Mouse (Mus musculus) lung, embryonic 15.5 days (tissue): ENCODE measurements around the gene Cpa1. TPM values are rescaled to one million over a fixed set of nuclear protein-coding genes. Genes with fewer than 3 reads are reported as not detected.

ENCODE experiments used
- ATAC-seq: fragments of 200-750 bp; cut with Nextera tagmentation; 2 replicates; pipeline ENCODE4 v1.8.0; 2017; ENCODE audit warnings: moderate number of reproducible peaks, borderline replicate concordance; ENCODE audit not compliant: low FRiP score, low TSS enrichment; ENCODE audit errors: extremely low read depth
- H3K27ac ChIP-seq: fragments of 300-500 bp; sonication (generic); 2 replicates; pipeline ENCODE4 v1.5.1; 2015; ENCODE audit warnings: moderate library complexity, mild to moderate bottlenecking, inconsistent platforms
- H3K27me3 ChIP-seq: fragments of 300-500 bp; sonication (generic); 2 replicates; pipeline ENCODE4 v1.6.1; 2015; ENCODE audit warnings: inconsistent platforms
- H3K36me3 ChIP-seq: fragments of 300-500 bp; sonication (generic); 2 replicates; pipeline ENCODE4 v1.6.1; 2015; ENCODE audit warnings: inconsistent platforms
- H3K4me1 ChIP-seq: fragments of 300-500 bp; sonication (generic); 2 replicates; pipeline ENCODE4 v1.6.1; 2015; ENCODE audit warnings: inconsistent platforms
- H3K4me2 ChIP-seq: fragments of 300-500 bp; sonication (generic); 2 replicates; pipeline ENCODE4 v1.6.1; 2015; ENCODE audit warnings: inconsistent platforms, mild to moderate bottlenecking, moderate library complexity
- H3K4me3 ChIP-seq: fragments of 300-500 bp; sonication (generic); 2 replicates; pipeline ENCODE4 v1.5.1; 2015; ENCODE audit warnings: mild to moderate bottlenecking, inconsistent platforms
- H3K9ac ChIP-seq: fragments of 300-500 bp; sonication (generic); 2 replicates; pipeline ENCODE4 v1.6.1; 2015; ENCODE audit warnings: inconsistent platforms
- H3K9me3 ChIP-seq: fragments of 300-500 bp; sonication (generic); 2 replicates; pipeline ENCODE4 v1.6.1; 2016; ENCODE audit warnings: inconsistent platforms
- WGBS: fragments of 180-500 bp; shearing (Covaris S2); methylation state at CpG from one replicate; pipeline ENCODE4 v1.1.7; 2015; 5-methylcytosine and 5-hydroxymethylcytosine counted together
- polyA plus RNA-seq: library from polyadenylated mRNA; unstranded; fragments of >200 nt; fragmentation: Nextera tagmentation; extraction: Ambion mirVana; gene quantifications from 2 replicates; pipeline ENCODE4 v1.2.1, GENCODE M21; 2015

The Cpa1 gene
- polyA plus RNA-seq: 3.5 and 6.5 TPM in 2 replicates

DNA sequence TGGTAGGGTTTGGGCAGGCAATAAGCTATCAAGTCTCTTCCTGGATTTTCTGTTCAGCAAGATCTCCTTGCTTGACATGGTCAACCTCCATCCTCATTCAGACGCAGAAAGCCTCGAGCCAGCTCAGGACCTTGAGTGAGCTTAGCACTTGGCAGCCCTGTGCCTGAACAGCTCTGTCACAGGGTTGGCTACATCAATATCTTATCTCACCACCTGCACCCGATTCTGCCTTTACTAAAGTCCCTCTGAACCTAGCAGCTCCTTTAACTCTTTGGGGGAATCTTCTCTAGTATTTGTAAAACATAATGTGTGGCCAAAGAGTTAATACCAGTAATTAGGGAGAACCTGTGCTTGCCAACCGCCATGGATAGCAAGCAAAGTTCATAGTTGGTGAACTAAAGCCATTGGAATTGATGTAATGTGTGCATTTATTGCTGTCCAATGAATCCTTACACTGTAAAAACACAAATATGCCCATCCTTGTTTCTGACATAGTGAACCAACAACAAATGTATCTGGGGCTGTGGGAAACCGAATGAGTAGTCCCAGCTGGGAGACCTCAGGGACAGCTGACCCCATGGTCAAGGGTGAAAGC, at the start of gene Cpa1:
Cpa1 (plus strand) TSS at position 545 of the 595 bp plus-strand sequence.
- H3K9me3 ChIP-seq: no peaks in the 10 kb centered on the region
- no peak within 1 kb of the TSS for H3K4me3 ChIP-seq
- H3K4me2 ChIP-seq: no peak within 1 kb of the TSS
- peaks cover 22% of the 10 kb centered on the region for H3K4me1 ChIP-seq
- no peaks in the 10 kb centered on the region for H3K36me3 ChIP-seq
- no peak within 1 kb of the TSS for H3K27ac ChIP-seq
- H3K9ac ChIP-seq: no peak within 1 kb of the TSS
- no peak for ATAC-seq
- H3K27me3 ChIP-seq: no peaks in the 10 kb centered on the region
- 61% methylated on average over 5 of the region's 5 CpGs for WGBS

- 16% methylated on average over 2 of the region's 2 CpGs for WGBS
- Histone ChIP-seq H3K4me2 (no peak overlapping the region), H3K4me1 (0 out of 2 replicates have a peak, but pooled peaks cover 2% of the 10 kb centered on the region), H3K9me3 (no peaks in the 10 kb centered on the region), H3K4me3 (no peak overlapping the region), H3K9ac (no peak overlapping the region), H3K36me3 (no peaks in the 10 kb centered on the region), H3K27ac (peak overlapping the region; percentile 38), H3K27me3 (no peaks in the 10 kb centered on the region)
- peak; percentile 36; the same call in 1 of the 2 replicates for ATAC-seq
These were observed 49.2 kb upstream of the Cpa1 start for GRCm38 (mm10) chr6:30589819-30590218.

DNA sequence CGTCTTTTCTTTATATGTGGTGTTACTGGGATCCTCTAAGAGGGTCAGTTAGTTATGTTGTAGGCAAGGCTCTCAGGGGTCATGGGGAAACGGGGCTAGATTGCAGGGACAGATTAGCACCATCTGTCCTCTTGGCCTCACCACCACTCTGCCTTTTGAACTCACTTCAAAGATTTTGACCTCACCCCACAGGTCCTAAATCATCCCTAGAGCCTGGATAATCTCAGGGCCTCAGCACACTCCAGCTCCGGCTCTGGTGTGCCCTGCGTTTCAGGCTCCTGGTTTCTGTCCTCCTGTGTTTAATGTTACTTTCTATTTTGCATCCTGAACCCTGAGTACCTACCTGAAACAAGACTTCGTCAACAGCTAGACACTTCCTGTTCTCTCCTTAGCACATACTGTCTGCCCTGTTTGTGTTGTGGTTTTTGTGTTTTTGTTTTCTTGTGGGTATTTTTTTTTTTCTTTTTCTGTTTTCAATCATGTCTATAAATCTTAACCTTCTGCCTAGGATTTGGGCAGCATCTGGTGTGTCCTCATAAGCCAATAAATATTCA, 47.1 kb upstream of the Cpa1 start:
- H3K4me3 ChIP-seq: no peak overlapping the region
- no peak for ATAC-seq
- H3K4me1 ChIP-seq: peaks cover 14% of the 10 kb centered on the region; the same call in 1 of the 2 replicates
- no peak overlapping the region for H3K9ac ChIP-seq
- no peaks in the 10 kb centered on the region for H3K27me3 ChIP-seq
- no peak overlapping the region for H3K27ac ChIP-seq
- no peaks in the 10 kb centered on the region for H3K36me3 ChIP-seq
- no peak overlapping the region for H3K4me2 ChIP-seq
- 44% methylated on average over 5 of the region's 5 CpGs for WGBS
- H3K9me3 ChIP-seq: no peaks in the 10 kb centered on the region

GRCm38 (mm10) chr6:30592417-30592974, 46.5 kb upstream of the Cpa1 start:
- Histone ChIP-seq H3K9me3 (no peaks in the 10 kb centered on the region), H3K27ac (no peak overlapping the region), H3K36me3 (no peaks in the 10 kb centered on the region), H3K4me1 (peaks cover 17% of the 10 kb centered on the region; the same call in 1 of the 2 replicates), H3K4me3 (no peak overlapping the region), H3K27me3 (no peaks in the 10 kb centered on the region), H3K4me2 (no peak overlapping the region), H3K9ac (no peak overlapping the region)
- no peak for ATAC-seq
- WGBS: 78% methylated on average over 10 of the region's 10 CpGs

- Histone ChIP-seq H3K27me3 (no peaks in the 10 kb centered on the region), H3K4me3 (no peak overlapping the region), H3K4me2 (no peak overlapping the region), H3K9ac (no peak overlapping the region), H3K4me1 (peaks cover 15% of the 10 kb centered on the region; the same call in 1 of the 2 replicates), H3K27ac (no peak overlapping the region), H3K9me3 (no peaks in the 10 kb centered on the region), H3K36me3 (no peaks in the 10 kb centered on the region)
- ATAC-seq: no peak
- 60% methylated on average over 7 of the region's 7 CpGs for WGBS
These were observed 44.7 kb upstream of the Cpa1 start for GRCm38 (mm10) chr6:30594364-30594763.

- Histone ChIP-seq H3K9ac (no peak overlapping the region), H3K4me1 (peaks cover 15% of the 10 kb centered on the region; the same call in 1 of the 2 replicates), H3K27ac (peak overlapping the region; percentile 72), H3K9me3 (no peaks in the 10 kb centered on the region), H3K4me2 (no peak overlapping the region), H3K27me3 (no peaks in the 10 kb centered on the region), H3K4me3 (no peak overlapping the region), H3K36me3 (no peaks in the 10 kb centered on the region)
- 59% methylated on average over 8 of the region's 8 CpGs for WGBS
- peak; percentile 77 for ATAC-seq
These were observed 42.7 kb upstream of the Cpa1 start for GRCm38 (mm10) chr6:30596230-30596898.

- no peak overlapping the region for H3K4me3 ChIP-seq
- 64% methylated on average over 3 of the region's 3 CpGs for WGBS
- ATAC-seq: no peak
- H3K27ac ChIP-seq: no peak overlapping the region
- no peak overlapping the region for H3K4me2 ChIP-seq
- H3K9ac ChIP-seq: no peak overlapping the region
- H3K9me3 ChIP-seq: no peaks in the 10 kb centered on the region
- H3K36me3 ChIP-seq: no peaks in the 10 kb centered on the region
- peaks cover 15% of the 10 kb centered on the region; the same call in 1 of the 2 replicates for H3K4me1 ChIP-seq
- H3K27me3 ChIP-seq: no peaks in the 10 kb centered on the region
These were observed 39.0 kb upstream of the Cpa1 start for GRCm38 (mm10) chr6:30600033-30600432.

GRCm38 (mm10) chr6:30600995-30601394, 38.0 kb upstream of the Cpa1 start:
- WGBS: 76% methylated on average over 1 of the region's 1 CpGs
- no peak for ATAC-seq
- Histone ChIP-seq H3K36me3 (no peaks in the 10 kb centered on the region), H3K27me3 (no peaks in the 10 kb centered on the region), H3K4me2 (no peak overlapping the region), H3K9me3 (no peaks in the 10 kb centered on the region), H3K4me1 (peaks cover 9% of the 10 kb centered on the region; the same call in 1 of the 2 replicates), H3K4me3 (no peak overlapping the region), H3K9ac (no peak overlapping the region), H3K27ac (no peak overlapping the region)

DNA sequence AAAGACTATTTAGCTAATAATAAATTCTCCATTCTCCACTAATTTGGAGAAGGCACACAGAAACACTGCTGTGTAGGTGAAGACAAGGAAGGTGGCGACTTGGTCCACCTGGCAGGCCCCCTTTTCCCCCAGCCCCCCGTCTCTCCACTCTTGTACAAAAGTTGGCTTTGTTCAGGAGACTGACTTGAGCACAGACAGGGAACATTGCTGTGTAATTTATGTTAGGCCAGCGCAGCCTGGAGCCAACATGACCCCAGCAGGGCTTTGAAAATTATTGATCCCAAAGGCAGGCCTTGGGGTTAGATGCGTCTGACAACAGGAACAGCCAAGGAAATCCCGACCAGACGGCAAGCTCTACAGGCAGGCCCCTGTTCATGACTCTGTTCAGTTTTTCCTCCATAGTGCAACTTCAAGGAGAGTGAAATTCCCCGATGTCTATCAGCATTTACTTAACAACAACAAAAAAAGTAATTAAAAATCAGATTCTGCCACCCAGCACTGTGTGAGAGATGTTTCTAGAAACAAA, 34.6 kb upstream of the Cpa1 start:
- ATAC-seq: no peak

DNA sequence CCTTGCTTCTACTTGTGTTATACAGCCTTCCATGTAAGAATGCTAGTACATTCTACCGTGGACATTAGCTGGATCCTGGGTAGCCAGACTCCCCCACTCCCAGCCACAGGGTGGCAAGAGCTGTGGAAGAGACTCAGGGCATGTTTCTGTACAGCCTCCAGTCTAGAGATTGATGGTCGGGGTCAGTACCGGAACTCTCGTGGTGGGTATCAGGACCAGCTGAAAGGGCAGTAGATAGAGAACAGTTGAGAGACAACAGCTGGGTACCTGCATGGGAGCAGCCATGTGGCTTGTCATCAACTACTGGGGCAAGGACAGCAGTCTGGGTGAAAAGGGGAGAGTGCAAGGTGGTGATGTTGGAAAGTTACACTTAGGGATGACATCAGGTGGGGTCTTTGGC, 33.9 kb upstream of the Cpa1 start:
- Histone ChIP-seq H3K4me3 (no peak overlapping the region), H3K27me3 (no peaks in the 10 kb centered on the region), H3K4me1 (no peaks in the 10 kb centered on the region), H3K36me3 (no peaks in the 10 kb centered on the region), H3K27ac (no peak overlapping the region), H3K4me2 (no peak overlapping the region), H3K9ac (no peak overlapping the region), H3K9me3 (no peaks in the 10 kb centered on the region)
- 83% methylated on average over 4 of the region's 4 CpGs for WGBS
- ATAC-seq: no peak

More for the DNA sequence above, 34.6 kb upstream of the Cpa1 start:
- no peaks in the 10 kb centered on the region for H3K36me3 ChIP-seq
- no peaks in the 10 kb centered on the region for H3K27me3 ChIP-seq
- H3K9ac ChIP-seq: no peak overlapping the region
- no peaks in the 10 kb centered on the region for H3K9me3 ChIP-seq
- H3K4me1 ChIP-seq: no peaks in the 10 kb centered on the region
- no peak overlapping the region for H3K4me3 ChIP-seq
- H3K27ac ChIP-seq: no peak overlapping the region
- no peak overlapping the region for H3K4me2 ChIP-seq
- 72% methylated on average over 7 of the region's 7 CpGs for WGBS

DNA sequence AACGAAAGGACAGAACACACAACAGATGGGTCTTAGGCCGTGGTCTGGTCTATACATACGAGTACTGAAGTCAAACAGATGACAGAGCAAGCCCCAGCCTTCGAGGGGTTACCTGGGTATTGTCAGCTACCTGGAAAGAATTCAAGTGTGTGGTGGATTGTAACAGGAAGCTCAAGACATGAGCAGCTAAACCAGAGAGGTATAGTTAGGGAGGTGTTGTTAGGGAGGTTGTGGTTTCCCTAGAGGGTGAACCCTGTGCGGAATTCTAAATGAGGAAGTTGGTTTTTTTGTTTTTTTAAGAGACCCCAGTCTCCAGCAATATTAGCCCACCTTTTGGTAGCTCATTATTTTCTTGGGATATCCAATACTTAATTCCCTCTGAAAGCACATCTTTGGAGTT, 33.3 kb upstream of the Cpa1 start:
- no peak overlapping the region for H3K4me3 ChIP-seq
- no peak for ATAC-seq
- no peak overlapping the region for H3K9ac ChIP-seq
- H3K4me1 ChIP-seq: no peaks in the 10 kb centered on the region
- H3K36me3 ChIP-seq: no peaks in the 10 kb centered on the region
- H3K4me2 ChIP-seq: no peak overlapping the region
- no peak overlapping the region for H3K27ac ChIP-seq
- H3K9me3 ChIP-seq: no peaks in the 10 kb centered on the region
- 75% methylated on average over 5 of the region's 5 CpGs for WGBS
- no peaks in the 10 kb centered on the region for H3K27me3 ChIP-seq

DNA sequence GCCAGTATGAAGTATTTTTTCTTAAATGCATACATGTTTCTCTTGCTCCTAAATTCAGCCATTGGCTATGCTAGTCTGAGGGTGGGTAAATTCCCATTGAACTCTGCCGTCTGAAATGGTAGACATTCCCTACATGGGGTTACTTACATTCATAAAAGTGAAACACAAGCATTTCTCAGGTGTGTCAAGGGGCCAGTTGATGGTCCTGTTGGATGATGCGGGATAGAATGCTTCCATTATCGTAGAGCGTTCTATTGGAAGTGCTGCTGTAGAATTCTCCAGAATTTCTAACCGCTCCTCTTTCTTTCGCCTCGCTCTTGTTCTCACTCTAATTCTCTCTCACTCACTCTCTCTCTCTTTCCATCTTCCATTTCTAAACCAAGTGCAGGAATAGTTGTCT, 28.3 kb upstream of the Cpa1 start, which contains the start of gene Cpa5:
Cpa5 (plus strand) TSS at position 301 of the 400 bp plus-strand sequence.
- Histone ChIP-seq H3K36me3 (no peaks in the 10 kb centered on the region), H3K4me3 (no peak within 1 kb of the TSS), H3K27ac (no peak within 1 kb of the TSS), H3K9me3 (no peaks in the 10 kb centered on the region), H3K9ac (no peak within 1 kb of the TSS), H3K4me2 (no peak within 1 kb of the TSS), H3K27me3 (no peaks in the 10 kb centered on the region), H3K4me1 (no peaks in the 10 kb centered on the region)
- ATAC-seq: no peak
- 96% methylated on average over 7 of the region's 7 CpGs for WGBS
